Mouse (Mus musculus): ENCODE results near the gene Zswim8.

GRCm38 (mm10) chr14:20682498-20682897, 24.9 kb upstream of the Zswim8 start:
- TF ChIP-seq CTCF (IDR thresholded peaks at IDR 0.05; ENCODE audit: low read depth) (no peak), EP300 (IDR thresholded peaks at IDR 0.05; ENCODE audit: low read depth) (no peak)
